Mouse (Mus musculus): ENCODE measurements around the gene Mnd1. TPM values are rescaled to one million over a fixed set of nuclear protein-coding genes. Genes with fewer than 3 reads are reported as not detected.

Mnd1 gene
- total and polyA plus RNA-seq, 2 experiments from 2014 or later: 6.6 TPM; not detected in 1

DNA sequence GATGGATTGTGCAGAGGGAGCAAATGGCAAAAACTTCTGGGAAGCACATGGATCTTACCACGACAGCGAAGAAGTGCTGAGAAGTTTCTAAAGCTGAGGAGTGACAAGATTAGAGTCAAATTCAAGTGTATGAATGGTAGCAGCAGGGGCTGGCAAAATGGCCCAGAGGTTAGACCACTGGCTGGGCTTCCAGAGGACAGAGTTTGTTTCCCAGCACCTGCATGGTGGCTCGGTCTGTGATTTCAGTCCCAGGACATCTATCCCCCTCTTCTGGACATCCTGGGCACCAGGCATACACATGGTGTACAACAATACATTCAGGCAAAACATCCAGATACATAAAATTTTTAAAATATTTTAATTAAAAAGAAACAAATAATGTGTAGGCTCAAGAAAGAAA is 5.8 kb downstream of the Mnd1 start:
- Histone ChIP-seq H3K36me3 (replicated peaks; ENCODE audit: control insufficient read depth, insufficient read depth, low read length) (no peaks in the 10 kb centered on the region), H3K4me1 (ENCODE audit: control insufficient read depth, insufficient read depth) (no peaks in the 10 kb centered on the region), H3K27me3 (ENCODE audit: control insufficient read depth, insufficient read depth, low read length) (no peaks in the 10 kb centered on the region), H3K9ac (replicated peaks; ENCODE audit: low read depth, low read length) (no peak overlapping the region), H3K4me2 (ENCODE audit: low read depth, low read length) (no peak overlapping the region), H3K9me3 (replicated peaks; ENCODE audit: control insufficient read depth, low read length) (no peaks in the 10 kb centered on the region), H3K27ac (ENCODE audit: low read depth) (no peak overlapping the region), H3K4me3 (ENCODE audit: low read depth, low read length) (no peak overlapping the region)
- TF ChIP-seq CTCF (IDR thresholded peaks at IDR 0.05; ENCODE audit: low read depth): no peak
- no peak for TF ChIP-seq EP300 (IDR thresholded peaks at IDR 0.05; ENCODE audit: low read depth)
- ATAC-seq (ENCODE audit: insufficient read depth, low read depth): no peak
- 93% methylated on average over 3 of the region's 3 CpGs for WGBS
- DNase-seq (ENCODE audit: low spot score): no peak

DNA sequence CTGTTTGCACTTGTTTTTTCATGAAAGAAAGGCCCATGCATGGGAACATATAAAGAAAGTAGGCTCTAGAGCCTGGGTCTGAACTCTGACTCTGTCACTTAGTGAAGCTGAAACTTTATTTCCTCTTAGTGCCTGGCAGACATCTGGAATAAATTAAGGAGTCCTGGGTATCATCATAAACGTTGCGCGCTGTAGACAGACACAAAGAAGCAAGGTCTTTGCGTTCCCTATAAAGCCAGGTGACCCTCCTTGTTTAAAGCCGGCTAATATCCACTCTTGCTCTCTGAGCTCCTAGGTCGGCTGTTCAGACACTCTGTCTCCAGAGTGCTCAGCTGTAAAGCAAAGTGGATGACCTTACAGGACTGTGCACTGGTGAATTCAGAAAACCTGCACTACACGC is 14.6 kb downstream of the Mnd1 start:
- TF ChIP-seq EP300 (IDR thresholded peaks at IDR 0.05; ENCODE audit: low read depth): no peak
- TF ChIP-seq CTCF (IDR thresholded peaks at IDR 0.05; ENCODE audit: low read depth): no peak
- WGBS: 66% methylated on average over 7 of the region's 7 CpGs
- no peak for DNase-seq (ENCODE audit: low spot score)
- no peaks in the 10 kb centered on the region for H3K27me3 ChIP-seq (ENCODE audit: control insufficient read depth, insufficient read depth, low read length)
- H3K4me2 ChIP-seq (ENCODE audit: low read depth, low read length): no peak overlapping the region
- H3K9ac ChIP-seq (replicated peaks; ENCODE audit: low read depth, low read length): no peak overlapping the region
- no peaks in the 10 kb centered on the region for H3K9me3 ChIP-seq (replicated peaks; ENCODE audit: control insufficient read depth, low read length)
- H3K27ac ChIP-seq (ENCODE audit: low read depth): no peak overlapping the region
- H3K36me3 ChIP-seq (replicated peaks; ENCODE audit: control insufficient read depth, insufficient read depth, low read length): no peaks in the 10 kb centered on the region
- H3K4me3 ChIP-seq (ENCODE audit: low read depth, low read length): no peak overlapping the region
- H3K4me1 ChIP-seq (ENCODE audit: control insufficient read depth, insufficient read depth): no peaks in the 10 kb centered on the region
- ATAC-seq (ENCODE audit: insufficient read depth, low read depth): no peak

DNA sequence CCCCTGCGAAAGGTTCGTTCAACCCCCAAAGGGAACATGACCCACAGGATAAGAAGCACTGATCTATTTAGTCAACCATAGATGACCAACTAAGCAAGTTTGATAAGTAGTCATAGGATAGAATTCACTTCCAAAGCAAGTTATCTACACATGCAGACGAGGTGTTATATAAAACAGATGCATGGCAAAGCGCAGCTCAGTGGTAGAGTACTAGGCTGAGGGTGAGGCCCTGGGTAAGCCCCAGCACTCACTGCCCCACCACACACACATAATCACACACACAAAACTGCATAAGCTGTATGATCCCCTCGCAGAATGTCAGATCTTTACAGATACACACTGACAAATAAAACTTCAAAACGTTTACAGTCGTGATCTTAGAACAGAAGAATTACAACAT is 19.1 kb downstream of the Mnd1 start:
- WGBS: 72% methylated on average over 7 of the region's 7 CpGs
- H3K36me3 ChIP-seq (replicated peaks; ENCODE audit: control insufficient read depth, insufficient read depth, low read length): no peaks in the 10 kb centered on the region
- no peaks in the 10 kb centered on the region for H3K9me3 ChIP-seq (replicated peaks; ENCODE audit: control insufficient read depth, low read length)
- ATAC-seq (ENCODE audit: insufficient read depth, low read depth) (no peak), DNase-seq (ENCODE audit: low spot score) (no peak)
- no peak overlapping the region for H3K27ac ChIP-seq (ENCODE audit: low read depth)
- H3K27me3 ChIP-seq (ENCODE audit: control insufficient read depth, insufficient read depth, low read length): no peaks in the 10 kb centered on the region
- TF ChIP-seq EP300 (IDR thresholded peaks at IDR 0.05; ENCODE audit: low read depth) (no peak), CTCF (IDR thresholded peaks at IDR 0.05; ENCODE audit: low read depth) (no peak)
- no peak overlapping the region for H3K9ac ChIP-seq (replicated peaks; ENCODE audit: low read depth, low read length)
- H3K4me3 ChIP-seq (ENCODE audit: low read depth, low read length): no peak overlapping the region
- no peaks in the 10 kb centered on the region for H3K4me1 ChIP-seq (ENCODE audit: control insufficient read depth, insufficient read depth)
- no peak overlapping the region for H3K4me2 ChIP-seq (ENCODE audit: low read depth, low read length)

DNA sequence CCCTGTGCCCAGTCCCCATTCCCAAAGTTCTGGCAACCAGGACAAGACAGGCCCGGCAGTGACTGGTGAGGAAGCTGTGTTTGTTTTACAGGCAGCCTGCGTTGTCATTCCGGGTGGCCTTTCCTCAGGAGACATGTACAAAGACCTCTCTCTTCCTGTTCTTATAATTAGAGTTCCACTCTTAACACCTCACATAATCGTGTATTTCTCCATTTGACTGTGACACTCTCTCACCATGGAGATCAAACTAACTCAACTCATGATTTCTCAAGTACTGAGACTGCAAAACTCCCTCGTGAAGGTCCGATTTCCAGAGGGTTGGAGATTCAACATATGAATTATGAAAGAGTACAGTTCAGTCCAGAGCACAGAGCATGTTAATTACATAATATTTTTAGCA is 19.7 kb downstream of the Mnd1 start:
- no peaks in the 10 kb centered on the region for H3K27me3 ChIP-seq (ENCODE audit: control insufficient read depth, insufficient read depth, low read length)
- H3K9ac ChIP-seq (replicated peaks; ENCODE audit: low read depth, low read length): no peak overlapping the region
- 58% methylated on average over 6 of the region's 6 CpGs for WGBS
- no peak overlapping the region for H3K27ac ChIP-seq (ENCODE audit: low read depth)
- no peaks in the 10 kb centered on the region for H3K36me3 ChIP-seq (replicated peaks; ENCODE audit: control insufficient read depth, insufficient read depth, low read length)
- no peak for ATAC-seq (ENCODE audit: insufficient read depth, low read depth)
- no peak for DNase-seq (ENCODE audit: low spot score)
- no peak overlapping the region for H3K4me3 ChIP-seq (ENCODE audit: low read depth, low read length)
- no peaks in the 10 kb centered on the region for H3K4me1 ChIP-seq (ENCODE audit: control insufficient read depth, insufficient read depth)
- TF ChIP-seq EP300 (IDR thresholded peaks at IDR 0.05; ENCODE audit: low read depth) (no peak), CTCF (IDR thresholded peaks at IDR 0.05; ENCODE audit: low read depth) (no peak)
- H3K9me3 ChIP-seq (replicated peaks; ENCODE audit: control insufficient read depth, low read length): no peaks in the 10 kb centered on the region
- H3K4me2 ChIP-seq (ENCODE audit: low read depth, low read length): no peak overlapping the region

DNA sequence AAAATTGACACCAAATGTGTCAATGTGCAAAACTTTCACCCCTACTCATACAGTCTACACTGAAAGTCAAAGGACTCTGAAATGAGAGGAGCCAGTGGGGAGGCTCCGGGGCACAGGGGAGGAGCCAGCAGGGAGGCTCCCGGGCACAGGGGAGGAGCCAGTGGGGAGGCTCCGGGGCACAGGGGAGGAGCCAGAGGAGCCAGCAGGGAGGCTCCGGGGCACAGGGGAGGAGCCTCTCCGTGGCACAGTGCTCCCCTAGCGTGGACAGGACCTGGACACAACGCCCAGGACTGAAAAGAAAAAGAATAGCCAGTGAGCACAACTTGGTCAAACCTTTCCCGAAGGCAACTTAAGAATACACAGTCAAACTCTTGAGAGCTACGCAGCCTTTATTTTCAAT is 20.2 kb downstream of the Mnd1 start:
- ATAC-seq (ENCODE audit: insufficient read depth, low read depth) (peak; percentile 77; the same call in 1 of the 2 replicates), DNase-seq (ENCODE audit: low spot score) (no peak)
- H3K27ac ChIP-seq (ENCODE audit: low read depth): no peak overlapping the region
- no peaks in the 10 kb centered on the region for H3K9me3 ChIP-seq (replicated peaks; ENCODE audit: control insufficient read depth, low read length)
- 0 out of 2 replicates have a peak overlapping the region, but pooled peaks have one; percentile 31 for H3K4me2 ChIP-seq (ENCODE audit: low read depth, low read length)
- 38% methylated on average over 9 of the region's 9 CpGs for WGBS
- no peaks in the 10 kb centered on the region for H3K36me3 ChIP-seq (replicated peaks; ENCODE audit: control insufficient read depth, insufficient read depth, low read length)
- TF ChIP-seq CTCF (IDR thresholded peaks at IDR 0.05; ENCODE audit: low read depth): no peak
- no peak for TF ChIP-seq EP300 (IDR thresholded peaks at IDR 0.05; ENCODE audit: low read depth)
- H3K9ac ChIP-seq (replicated peaks; ENCODE audit: low read depth, low read length): no peak overlapping the region
- H3K27me3 ChIP-seq (ENCODE audit: control insufficient read depth, insufficient read depth, low read length): no peaks in the 10 kb centered on the region
- H3K4me3 ChIP-seq (ENCODE audit: low read depth, low read length): no peak overlapping the region
- no peaks in the 10 kb centered on the region for H3K4me1 ChIP-seq (ENCODE audit: control insufficient read depth, insufficient read depth)

DNA sequence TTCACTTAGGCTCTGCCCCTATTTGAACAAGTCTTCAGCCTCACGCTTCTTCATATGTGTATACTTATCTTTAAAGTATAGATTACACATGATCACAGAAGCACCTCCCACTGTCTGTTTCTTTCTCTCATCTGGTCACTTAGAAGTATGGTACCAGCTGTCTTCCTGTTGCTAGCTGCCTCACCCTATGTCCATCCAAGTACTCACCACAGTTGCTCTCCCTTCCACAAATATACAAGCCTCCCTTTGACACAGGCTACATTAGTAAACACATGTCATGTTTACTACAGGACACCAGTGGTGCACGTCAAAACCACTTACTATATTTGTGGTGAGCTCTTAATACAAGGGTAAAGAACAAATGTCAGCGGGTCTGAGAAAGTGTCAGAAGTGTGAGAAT is 24.2 kb downstream of the Mnd1 start:
- H3K4me1 ChIP-seq (ENCODE audit: control insufficient read depth, insufficient read depth): no peaks in the 10 kb centered on the region
- H3K9me3 ChIP-seq (replicated peaks; ENCODE audit: control insufficient read depth, low read length): no peaks in the 10 kb centered on the region
- H3K36me3 ChIP-seq (replicated peaks; ENCODE audit: control insufficient read depth, insufficient read depth, low read length): no peaks in the 10 kb centered on the region
- TF ChIP-seq CTCF (IDR thresholded peaks at IDR 0.05; ENCODE audit: low read depth) (no peak), EP300 (IDR thresholded peaks at IDR 0.05; ENCODE audit: low read depth) (no peak)
- DNase-seq (ENCODE audit: low spot score) (no peak), ATAC-seq (ENCODE audit: insufficient read depth, low read depth) (no peak)
- no peaks in the 10 kb centered on the region for H3K27me3 ChIP-seq (ENCODE audit: control insufficient read depth, insufficient read depth, low read length)
- no peak overlapping the region for H3K4me2 ChIP-seq (ENCODE audit: low read depth, low read length)
- H3K9ac ChIP-seq (replicated peaks; ENCODE audit: low read depth, low read length): no peak overlapping the region
- H3K4me3 ChIP-seq (ENCODE audit: low read depth, low read length): no peak overlapping the region
- WGBS: 80% methylated on average over 3 of the region's 3 CpGs
- no peak overlapping the region for H3K27ac ChIP-seq (ENCODE audit: low read depth)
